Mouse (Mus musculus) mature B cell (primary cell): ENCODE measurements around the gene Glis2.

Experiments used
- in situ Hi-C: fragments of 300-500 bp; cut with MboI; formaldehyde crosslinking; loops from 2 replicates; pipeline ENCODE4 v1.14.3; 2019

The Glis2 gene

DNA sequence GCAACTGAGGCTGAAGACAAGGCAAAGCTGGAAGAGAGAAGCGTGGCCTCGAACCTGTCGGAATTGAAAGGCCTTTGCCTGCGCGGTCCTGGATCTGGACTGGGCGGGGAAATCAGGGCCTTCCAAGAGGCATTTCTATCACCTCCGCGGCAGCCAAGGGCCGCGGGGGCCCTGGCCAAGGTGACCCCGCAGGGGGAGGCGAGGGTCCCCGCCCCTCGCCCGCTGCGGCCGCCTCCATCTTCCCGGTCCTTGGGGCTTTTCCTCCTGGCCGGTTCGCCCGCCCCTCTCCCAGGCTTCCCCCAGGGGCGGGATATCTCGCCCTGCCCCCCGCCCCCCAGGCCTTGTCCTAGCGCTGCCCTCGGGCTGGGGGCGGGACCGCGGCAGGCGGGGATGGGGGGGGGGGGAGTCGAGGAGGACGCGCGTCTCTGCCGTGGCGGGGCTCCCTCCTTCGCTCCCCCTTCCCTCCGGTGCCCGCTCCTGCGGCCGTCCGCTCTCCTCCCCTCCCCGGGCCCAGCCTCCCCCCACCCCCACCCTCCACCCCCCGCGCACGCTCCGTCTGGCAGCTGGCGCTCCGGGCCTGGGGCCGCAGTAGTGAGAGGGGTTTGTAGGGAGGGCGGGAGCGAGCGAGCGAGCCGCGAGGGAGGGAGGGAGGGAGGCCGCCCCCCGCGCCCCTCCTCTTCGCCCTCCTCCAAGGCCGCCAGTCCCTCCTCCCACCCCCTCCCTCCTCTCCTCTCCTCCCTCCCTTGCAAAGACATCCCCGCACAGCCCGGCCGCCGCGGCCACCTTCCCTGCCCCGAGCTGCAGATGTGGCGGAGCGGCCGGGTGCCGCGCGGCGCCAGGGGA is at the start of gene Glis2:
Glis2 (plus strand) TSS at position 743 of the 843 bp plus-strand sequence.
- in situ Hi-C loops = no loop called here

DNA sequence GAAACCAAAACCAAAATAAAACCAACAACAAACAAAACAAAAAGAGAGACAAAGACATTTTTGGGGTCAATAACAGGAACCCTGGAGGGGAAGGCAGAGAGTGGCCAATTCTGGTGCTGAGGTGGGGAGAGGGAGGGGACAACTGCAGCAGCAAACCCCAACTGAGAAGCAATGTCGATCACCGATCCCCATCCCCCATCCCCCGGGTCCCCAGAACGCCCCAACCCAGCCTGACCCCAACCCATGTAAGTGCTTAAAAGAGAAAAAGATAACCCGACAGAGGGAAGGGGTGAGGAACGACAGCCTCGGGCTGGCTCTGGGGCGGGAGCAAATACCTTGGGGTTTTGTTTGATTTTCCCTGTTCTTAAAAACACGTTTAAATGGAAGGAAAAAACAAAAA is 49.7 kb upstream of the Glis2 start:
- in situ Hi-C loops = loop anchor here (5.0 kb wide), 1 partner anchor 53 kb away; no protein-coding TSS in a partner anchor

DNA sequence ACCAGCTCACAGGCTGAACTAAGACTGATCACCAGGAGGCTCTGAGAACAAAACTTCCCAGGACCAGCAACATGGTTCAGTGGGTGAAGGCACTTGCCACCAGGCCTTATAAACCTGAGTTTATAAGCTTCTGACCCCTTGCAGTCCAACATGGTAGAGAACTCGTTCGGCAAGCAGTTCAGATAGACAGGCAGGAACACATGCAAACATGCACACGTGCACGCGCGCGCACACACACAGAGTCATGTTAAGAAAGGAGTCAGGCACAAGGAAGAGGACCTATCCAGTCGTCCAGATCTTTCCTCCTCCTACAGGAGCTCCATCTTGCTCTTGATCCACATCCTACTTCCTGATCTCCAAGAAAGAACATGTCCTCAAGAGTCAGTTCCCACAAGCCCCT is 47.7 kb upstream of the Glis2 start:
- in situ Hi-C loops = loop anchor here (5.0 kb wide), 1 partner anchor 55 kb away; no protein-coding TSS in a partner anchor

DNA sequence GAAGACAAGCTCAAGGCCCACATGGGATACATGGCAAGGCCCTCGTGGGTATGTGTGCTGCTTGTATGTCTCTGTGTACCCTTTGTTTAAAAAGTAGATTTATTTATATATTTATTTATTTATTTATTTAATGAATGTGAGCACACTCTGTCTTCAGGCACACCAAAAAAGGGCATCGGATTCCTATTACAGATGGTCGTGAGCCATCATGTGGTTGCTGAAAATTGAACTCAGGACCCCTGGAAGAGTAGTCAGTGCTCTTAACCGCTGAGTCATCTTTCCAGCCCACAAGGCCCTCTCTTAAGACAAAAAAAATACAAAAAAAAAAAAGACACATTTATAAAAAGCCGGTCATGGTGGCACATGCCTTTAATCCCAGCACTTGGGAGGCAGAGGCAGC is 46.9 kb upstream of the Glis2 start:
- in situ Hi-C loops = loop anchor here (5.0 kb wide), 1 partner anchor 55 kb away; no protein-coding TSS in a partner anchor

DNA sequence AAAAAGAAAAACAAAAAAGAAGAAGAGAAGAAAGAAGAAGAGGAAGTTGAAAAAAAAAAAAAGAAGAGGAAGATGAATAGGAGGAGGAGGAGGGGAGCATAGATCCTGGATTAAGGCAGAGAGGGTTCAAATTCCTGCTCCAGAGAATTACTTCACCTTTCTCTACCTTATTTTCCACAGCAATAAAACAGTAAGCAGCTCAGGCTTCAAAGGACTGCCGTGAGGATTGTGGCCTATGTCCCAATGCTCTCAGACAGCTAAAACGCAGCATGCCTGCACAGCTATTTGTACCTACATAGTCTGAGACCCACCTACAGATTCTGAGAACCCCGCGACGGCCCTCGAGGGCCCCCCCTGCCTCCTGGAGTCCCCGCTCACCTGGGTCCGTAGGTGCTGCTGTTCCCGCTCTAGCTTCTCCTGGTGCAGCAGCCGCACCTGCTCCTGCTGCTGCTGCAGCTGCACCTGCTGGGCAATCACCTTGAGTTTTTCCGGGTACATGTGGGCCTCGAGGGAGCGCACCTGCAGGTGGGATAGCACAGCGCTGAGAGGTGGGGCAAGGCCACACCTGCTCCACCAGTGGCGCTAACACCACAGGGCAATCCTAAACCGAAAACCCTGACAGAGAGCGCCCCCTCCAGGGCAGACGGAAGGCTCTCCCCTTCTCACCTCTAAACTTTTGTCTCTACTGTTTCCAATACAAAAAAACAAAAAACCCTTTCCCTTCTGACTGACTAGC is 45.4 kb upstream of the Glis2 start:
- in situ Hi-C loops = loop anchor here (5.0 kb wide), 1 partner anchor 57 kb away; no protein-coding TSS in a partner anchor

DNA sequence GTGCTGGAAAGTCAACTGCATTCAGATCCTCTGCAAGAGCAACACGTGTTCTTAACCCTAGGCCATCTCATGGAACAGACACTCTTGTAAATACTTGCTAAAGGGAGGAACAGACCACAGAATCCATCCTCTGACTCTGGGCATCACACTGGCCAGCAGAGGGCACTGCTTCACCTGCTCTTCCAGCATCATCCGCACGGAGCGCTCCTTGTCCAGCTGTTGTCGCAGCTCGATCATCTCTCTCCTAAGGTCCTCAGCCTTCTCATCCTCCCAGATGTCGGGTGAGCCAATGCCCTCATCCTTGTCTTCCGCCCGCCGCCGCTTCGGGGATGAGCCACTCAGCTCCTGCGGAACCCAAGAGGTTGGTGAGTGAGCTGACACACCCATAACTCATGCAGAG is 43.5 kb upstream of the Glis2 start:
- in situ Hi-C loops = no loop called here

DNA sequence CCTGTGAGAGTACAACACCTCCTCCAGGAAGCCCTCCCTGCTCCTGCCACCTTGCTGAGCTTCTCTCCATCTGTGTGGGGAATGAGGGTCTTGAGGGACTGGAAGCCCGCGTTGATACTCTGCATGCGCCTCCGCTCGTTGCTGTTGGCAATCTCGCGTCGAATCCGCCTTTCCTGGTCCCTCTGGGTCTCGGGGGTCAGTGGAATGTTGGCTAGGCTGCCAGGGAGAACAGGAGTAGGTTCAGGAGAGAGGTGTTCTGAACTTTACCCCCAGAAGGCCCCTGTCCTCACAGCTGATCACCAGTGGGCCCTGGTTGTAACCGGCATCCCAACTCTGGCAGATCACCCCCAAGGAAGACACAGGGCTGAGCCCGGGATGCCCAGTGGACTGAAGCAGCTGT is 42.6 kb upstream of the Glis2 start:
- in situ Hi-C loops = no loop called here

DNA sequence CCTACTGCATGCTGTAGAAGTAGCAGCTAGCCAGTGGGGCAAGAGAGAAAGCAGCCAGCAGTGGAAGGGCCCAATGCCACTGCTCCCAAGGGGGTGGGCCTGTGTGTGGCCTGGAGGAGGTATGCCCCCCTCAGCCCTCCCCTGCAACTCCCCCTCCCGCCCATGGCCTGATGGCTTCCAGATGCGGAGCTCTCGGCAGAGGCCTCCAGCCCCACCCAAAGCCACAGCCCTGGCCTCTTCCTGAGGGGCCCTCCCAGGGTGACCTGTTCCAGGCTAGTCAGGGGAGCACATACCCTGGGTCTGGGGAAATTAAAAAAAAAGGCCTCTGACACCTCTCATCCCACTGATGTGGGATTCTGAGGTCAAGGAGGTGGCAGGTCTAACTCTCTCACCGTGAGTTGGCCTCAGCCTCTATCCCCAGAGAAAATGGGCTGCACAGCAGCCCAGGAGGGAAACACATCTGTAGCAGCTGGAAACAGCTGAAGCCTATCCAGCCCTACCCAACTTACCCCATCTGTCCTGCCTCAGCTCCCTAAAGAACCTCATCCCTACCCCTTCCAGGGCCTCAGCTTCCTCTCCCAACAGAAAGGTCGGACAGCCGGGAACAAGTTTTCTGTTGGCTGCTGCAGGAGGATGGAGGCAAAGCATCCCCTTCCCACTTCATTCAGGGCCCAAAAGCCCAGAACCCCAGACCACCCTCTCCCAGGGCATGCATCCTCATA is 41.5 kb upstream of the Glis2 start:
- in situ Hi-C loops = no loop called here

DNA sequence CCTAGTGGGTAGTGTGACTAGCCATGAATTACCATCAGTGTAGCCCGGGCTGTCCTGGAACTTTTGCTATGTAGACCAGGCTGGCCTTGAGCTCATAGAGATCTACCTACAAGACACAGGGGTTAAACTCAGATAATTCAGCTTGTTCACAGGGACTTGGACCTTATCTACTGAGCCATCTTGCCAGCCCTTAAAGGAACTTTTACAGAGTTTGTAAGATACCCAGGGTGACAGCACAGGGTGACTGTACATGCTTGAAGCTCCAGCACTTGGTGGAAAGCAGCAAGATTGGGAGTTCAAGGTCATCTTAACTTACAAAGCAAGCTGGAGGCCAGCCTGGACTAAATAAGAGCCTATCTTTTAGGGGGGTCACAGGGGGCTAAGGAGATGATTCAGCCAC is 39.0 kb upstream of the Glis2 start:
- in situ Hi-C loops = no loop called here

DNA sequence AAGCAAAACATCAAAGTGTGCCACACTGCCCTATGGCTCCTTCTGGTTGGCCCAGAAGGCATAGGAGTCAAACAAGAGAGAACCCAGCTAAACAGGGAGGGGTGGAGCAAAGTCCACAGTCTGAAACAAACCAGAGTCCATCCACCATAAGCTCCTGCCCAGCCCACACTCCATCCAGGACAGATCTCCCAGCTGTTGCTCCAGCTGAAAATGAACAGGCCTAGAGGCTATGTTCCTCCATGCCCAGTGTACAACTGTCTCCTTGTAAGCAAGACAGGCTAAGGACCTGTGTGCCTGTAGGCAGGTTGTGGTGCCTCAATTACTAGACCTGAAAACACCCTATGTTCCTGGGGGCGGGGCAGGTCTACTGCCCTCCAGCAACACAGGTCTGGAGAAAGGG is 37.4 kb upstream of the Glis2 start:
- in situ Hi-C loops = no loop called here

DNA sequence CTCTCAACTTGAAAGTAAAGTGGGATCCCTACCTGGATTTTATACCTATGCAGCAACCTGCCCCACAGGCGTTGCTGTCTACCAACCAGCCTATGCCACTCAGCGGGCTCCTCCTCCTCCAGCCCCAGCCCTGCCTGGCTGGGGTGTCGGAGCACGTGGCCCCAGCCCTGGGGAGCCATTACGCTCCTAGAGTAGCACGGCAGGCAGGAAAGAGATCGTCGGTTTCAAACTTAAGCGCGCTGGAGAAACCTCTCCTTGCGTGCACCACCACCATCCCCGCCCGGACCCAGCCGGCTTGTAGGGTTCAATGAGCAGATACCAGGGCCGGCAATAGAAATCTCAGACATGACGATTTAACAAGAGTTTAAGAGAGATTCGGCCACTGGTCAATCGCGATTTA is 36.6 kb upstream of the Glis2 start:
- in situ Hi-C loops = no loop called here

DNA sequence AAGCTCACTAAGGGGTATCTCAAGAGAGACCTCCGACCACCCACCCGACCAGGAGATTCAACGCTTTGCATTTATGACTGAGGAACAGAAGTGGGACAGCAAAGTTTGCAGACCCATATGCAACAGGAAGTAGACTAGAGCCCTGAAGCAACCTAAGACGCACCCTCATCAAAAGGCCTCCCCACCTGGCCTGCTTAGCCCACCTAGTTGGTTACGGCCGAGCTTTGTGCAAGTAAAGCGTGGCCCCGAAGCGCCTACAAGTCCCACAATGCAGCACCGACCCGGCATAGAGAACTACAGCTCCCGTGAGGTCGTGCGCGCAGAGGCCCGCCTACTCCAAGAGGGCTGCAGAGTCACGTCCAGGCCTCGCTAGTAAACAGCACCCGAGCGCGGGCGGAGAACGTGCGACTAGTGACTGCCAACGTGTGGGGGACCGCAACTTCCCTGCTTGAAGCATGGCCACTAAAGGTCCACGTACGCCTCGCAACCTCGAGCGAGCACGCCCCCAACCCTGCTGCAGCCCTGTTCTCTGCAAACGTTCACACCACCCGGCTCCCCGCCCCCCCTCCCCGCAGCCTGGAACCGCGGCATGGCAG is 36.0 kb upstream of the Glis2 start:
- in situ Hi-C loops = no loop called here

DNA sequence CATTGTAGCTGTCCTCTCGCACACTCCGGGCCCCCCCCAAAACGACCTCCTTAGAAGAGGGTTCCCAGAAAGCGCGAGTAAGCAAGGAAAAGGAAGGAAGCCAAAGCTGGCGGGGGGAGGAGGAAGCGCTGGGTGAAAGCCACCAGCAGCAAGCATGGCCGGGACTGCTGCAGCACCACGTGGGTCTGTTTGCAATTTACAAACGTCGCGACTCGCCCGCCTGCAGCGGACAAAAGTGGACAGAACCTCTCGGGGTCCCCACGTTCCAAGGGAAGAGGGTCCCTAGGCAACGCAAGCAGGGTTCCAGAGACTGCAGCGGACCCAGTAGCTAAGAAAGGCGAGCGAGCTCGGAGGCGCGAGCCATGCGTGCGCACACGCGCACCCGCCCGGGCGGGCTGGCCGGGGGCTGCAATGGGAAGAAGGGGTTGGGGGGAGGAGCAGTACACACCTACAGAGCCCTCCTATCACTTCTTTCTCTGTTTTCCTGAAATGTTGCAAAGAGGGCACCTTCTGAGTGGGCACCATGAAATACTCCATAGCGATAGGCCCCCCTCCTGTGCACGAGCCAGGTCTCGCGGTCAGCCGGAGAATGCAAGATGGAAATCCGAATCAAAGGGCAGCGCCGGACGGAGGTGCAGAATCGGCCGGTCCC is 35.4 kb upstream of the Glis2 start:
- in situ Hi-C loops = no loop called here

DNA sequence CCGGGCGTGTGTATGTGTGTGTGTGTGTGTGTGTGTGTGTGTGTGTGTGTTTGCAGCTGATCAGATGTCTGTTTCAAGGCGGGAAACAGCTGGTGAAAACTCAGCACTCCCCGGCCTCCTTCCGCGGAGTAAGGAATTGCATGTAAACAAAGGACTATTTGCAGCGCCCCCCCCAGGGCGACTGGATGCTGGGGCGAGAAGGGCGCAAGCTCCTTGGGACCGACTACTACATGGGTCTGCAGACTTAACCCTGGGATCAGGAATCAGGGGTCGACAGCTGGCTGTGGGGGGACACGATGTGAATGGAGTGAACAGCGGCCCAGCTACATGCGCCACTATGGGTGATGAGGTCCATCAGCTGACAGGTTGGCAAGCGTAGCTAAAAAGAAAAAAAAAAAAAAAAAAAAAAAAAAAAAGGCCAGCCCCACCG is 34.8 kb upstream of the Glis2 start, which contains the start of gene Tfap4:
Tfap4 (minus strand) TSS at position 140 of the 430 bp plus-strand sequence.
- in situ Hi-C loops = no loop called here

DNA sequence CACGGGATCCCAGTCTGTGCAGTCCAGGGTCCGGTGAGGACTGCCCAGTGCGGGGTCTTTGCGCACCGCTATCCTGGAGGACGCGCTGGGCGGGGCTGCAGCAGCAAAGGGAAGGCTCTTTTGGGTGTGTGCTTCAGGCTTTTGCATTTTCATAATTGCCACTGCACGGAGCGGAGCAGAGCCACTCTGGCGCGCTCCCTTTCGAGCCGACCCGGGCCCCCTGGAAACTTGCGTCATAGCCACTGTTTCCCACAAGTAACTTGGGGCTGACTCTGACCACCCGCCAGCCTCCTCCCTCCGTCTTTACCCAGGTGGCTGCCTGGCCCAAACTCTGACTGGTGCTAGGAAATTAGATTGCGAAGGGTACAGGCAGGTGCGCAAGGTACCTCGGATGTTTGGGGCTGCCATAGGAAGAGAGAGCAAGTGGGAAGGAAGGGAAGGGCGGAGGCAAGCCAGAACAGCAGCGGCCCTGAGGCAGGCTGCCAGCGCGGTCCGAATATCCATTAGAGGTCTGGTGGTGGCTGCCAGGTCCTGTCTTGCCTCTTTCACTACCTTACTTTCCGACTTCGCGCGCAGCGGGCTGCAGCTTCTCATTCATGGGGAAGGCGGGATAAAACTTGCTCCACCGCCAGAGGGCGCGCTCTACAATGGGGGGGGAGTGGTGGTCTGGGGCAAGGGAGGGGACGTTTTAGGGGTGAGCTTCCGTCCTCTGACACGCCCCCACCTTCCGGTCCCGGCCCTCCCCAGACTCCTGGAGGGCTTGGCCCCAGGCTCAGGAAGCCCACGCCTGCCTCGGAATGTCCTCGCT is 34.2 kb upstream of the Glis2 start:
- in situ Hi-C loops = no loop called here

DNA sequence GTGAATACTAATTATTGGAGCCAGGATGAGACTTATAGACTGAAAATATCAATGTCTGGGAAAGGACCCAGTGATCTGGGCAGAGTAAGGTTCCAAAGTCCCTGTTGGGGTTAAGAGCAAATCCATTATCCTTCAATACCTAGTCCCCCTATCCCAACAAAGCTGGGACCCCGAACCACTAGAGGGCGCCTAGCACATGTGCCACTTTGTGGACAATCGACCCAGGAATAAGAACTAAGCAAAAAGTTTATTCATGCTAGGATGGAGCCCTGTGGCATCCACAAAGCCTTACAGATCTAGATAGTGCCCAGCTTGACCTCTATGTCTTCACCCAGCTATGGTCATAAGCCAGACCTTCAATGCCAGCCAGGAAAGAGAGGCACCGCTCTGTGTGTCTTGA is 26.6 kb upstream of the Glis2 start:
- in situ Hi-C loops = no loop called here

DNA sequence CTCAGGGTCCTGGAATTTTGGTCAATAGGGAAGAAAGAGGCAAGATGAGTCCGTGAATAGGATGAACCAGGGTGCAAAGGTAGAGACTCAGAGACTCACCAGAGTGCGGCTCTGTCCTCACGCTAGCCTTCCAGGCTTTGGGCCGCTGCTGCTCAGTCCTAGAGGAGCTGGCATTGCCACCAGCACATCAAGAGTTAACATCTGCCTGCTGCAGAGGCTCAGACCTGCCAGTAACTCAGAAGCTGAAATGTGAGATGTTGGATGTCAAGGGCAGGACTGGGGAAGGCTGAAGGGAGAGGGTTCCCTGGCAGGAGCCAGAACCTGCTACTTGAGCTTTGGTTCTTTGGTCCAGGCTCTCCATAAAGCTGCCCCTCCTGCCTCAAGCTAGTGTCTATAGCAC is 23.8 kb upstream of the Glis2 start:
- in situ Hi-C loops = loop anchor here (5.0 kb wide), 1 partner anchor 42 kb away; no protein-coding TSS in a partner anchor

DNA sequence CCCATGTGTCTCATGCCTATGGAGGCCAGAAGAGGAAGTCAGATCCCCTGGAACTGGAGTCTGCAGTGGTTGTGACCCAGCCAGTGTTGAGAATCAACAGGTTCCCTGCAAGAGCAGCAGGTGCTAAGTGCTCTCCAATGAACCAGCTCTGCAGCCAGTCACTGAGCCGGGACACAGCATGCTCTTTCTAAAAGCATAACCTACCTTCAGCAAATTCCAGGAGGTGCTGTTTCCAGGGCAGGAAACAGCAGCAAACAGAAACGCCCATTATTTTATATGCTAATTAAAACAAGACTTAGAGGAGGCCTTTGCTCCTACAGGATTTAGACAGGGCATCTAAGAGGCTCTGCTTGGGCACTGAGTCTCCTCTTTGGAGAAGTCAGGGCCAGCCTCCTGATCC is 18.5 kb upstream of the Glis2 start:
- in situ Hi-C loops = no loop called here

DNA sequence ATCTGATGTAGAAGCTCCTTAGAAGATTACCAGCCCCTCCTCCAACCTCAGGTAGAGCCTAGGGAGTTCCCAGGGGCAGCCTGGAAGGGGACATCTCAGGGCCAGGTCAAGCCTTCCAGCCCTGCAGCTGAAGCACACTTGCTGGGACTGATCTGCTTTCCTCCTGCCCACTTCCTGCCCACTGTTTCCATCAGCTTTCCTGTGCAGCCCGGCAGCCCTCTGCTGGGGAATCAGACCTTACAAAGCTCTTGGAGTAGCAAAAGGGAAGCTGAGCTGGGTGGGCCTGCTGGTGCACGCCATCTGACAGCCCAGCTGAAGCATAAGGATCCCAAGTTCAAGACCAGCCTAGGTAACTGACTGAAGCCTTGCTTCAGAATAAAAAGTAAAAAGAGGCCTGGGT is 17.6 kb upstream of the Glis2 start:
- in situ Hi-C loops = no loop called here

DNA sequence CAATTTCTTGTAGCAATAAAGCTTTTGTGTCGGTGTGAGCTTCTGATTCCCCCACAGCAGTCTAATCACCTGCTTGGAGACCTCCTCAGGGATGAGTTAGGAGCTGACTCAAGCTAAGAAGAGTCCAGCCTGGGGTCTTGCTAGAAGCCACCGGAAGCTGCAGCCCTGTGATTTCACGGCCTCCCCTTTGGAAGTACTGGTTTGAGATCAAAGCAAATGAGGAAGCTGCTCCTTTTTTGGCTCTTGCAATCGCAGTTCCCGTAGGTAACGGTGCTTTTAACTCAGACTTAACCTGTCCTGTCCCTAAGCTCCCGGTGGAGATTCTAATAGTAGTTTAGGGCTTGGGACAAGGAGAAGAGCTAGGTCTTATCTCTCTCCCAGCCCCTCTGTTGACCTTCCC is 15.9 kb upstream of the Glis2 start:
- in situ Hi-C loops = no loop called here
